Mouse (Mus musculus) cerebellum, adult 9-11 months (tissue): ENCODE data around the gene Psma6.

Experiments used
- DNase-seq: peaks from one replicate; pipeline ENCODE4 v3.0.0; 2022

The Psma6 gene

DNA sequence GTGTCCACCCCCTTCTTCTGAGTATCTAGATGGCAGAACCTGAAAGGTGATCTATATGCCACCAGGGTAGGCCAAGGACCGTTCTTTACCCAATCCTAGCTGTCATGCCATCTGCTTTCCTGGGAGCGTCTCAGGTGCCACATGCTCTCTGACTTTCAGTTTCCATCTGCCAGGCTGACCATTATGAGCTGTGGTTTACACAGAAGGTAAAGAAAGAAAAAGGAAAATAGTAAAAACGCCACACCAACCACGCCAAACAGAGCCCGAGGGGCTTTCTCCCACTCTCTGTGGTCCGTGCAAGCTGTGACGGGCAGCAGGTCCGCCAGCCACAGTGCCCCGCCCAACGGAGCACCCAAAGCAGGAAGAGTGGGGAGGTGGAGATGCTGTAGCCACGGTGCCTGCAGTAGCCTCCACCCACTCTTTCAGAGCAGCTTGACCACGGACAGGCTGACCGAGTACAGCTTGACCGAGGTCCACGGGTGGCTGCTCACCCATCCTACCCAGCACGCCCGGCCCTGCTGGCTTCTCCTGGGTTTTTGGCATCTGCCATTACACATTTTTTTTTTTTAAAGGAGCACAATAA is 81.5 kb downstream of the Psma6 start:
- DNase-seq = peak; percentile 89

DNA sequence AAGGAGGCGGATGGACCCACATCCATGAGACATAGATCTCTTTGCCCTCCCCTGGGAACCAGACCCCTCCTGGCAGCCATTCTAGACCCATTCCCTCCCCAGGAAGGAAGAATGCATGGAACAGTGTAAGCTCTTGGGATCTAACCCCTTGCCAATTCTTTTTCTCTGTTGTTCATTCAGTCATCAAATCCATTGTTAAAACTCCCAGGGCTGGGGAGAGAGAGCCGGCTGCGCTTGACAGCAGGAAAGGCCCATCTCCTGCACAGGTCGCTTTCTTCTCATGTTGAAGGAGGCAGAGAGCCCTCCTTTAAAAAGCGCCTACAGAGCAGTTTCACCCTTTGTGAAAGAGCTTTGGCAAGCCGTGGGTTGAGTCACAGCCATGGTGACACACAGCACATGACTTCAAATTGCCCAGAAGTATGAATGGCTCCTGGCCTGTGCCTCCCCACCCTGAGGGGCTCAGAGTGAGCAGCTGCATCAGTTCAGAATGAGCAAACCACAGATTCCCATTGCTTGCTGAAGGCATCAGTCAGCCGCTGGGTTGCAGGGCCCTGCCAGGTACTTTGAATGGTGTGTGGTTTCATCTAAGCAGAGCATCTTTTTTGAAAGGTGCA is 82.2 kb downstream of the Psma6 start:
- peak; percentile 57 for DNase-seq

DNA sequence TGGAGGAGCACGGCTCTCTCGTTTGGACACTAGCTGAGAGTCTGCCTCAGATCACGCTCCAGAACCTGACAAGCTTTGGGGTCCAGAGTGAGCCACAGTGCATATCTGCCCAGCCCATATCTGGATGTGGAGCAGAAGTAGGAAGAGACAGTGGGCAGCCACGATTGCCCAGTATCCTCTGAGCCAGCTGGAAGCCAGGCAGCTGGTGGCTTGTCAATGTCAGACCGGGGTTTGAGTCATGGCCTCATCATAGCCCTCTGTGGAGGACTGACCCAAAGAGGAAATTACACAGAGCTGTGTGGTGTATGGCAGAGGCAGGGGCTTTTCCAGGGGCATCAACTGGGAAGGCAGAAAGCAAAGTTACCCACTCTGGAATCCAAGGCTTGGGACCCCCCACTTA is 82.8 kb downstream of the Psma6 start:
- DNase-seq = no peak

DNA sequence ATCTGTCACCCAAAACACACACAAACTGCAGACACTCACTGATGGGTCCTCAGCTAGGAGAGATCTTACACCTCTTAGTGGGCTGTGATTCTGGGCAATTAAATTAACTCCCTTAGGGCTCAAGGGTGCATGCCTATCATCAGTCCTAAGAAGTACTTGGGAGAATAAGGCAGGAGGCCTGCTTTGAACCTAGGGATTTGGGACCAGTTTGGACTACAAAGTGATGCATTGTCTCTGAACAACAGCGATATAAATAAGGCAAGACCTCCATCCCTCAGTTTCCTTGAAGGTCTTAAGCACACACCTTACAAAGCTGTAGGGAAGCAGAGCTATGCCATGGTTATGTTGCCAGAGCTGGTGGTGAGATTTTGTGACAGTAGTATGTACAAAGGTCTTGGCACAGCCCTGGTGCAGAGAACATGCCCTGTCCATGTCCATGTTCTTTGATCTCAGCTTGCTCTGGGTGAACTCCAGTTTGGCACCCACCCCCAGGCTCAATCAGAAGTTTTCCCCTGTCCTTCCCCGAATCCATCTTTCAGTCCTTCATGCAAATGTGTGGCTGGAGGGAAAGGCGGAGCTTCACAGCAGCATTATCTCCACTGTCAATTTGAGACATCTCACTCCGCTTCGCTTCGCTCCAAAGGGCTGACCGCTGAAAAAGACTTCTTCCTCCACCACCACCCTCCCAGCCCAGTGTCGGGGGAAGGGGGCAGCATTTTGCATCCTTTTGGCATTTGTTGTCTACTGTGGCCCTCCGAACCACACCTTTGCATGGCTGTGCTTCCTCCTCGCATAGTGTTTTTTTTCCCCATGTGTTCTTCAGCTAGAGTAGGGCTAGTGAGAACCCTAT is 83.5 kb downstream of the Psma6 start:
- DNase-seq = peak; percentile 32
